Mouse (Mus musculus): ENCODE results near the gene Wbp2.

Wbp2 gene

GRCm38 (mm10) chr11:116030898-116031845 is 55.6 kb downstream of the Wbp2 start:
- ATAC-seq (ENCODE audit: low TSS enrichment) = peak; percentile 28; the same call in 1 of the 2 replicates

DNA sequence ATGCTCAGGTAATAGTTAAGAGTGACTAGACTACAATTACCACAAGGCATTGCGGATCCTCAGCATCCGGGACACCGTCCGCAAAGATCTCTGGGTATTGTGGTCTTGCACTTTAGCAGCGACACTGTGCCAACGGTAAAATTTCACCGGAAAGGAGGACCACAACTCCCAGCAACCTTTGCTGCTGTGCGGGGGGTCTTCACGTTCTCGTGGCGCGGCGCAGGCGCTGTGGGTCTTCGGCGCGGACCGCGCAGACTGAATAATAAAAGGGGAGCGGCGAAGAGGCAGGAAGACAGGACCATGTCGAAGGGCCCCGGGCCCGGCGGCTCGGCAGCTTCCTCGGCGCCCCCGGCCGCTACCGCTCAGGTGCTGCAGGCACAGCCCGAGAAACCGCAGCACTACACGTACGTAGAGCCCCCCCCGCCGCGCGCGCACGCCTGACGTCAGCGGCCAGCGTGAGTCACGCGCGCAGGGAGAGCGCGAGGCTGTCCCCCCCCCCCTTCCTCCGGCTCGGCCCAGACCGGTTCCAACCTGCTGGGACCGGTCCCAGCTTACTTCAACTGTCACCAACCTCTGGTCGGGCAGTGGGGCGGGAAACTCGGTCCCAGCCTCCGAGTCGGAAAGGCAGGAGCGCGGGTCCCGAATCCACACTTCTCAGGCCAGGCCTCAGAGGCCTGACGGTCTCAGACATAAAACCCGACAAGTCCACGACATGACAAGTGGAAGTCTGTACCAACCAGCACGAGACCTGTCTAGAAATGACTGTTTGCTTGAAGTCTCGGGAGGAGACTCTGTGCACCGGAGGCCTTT is 56.5 kb downstream of the Wbp2 start, which contains the start of gene Unk:
Gene Unk (plus strand): TSS at position 235 of the 810 bp plus-strand sequence.
- ATAC-seq (ENCODE audit: low TSS enrichment) = peak; percentile 94

DNA sequence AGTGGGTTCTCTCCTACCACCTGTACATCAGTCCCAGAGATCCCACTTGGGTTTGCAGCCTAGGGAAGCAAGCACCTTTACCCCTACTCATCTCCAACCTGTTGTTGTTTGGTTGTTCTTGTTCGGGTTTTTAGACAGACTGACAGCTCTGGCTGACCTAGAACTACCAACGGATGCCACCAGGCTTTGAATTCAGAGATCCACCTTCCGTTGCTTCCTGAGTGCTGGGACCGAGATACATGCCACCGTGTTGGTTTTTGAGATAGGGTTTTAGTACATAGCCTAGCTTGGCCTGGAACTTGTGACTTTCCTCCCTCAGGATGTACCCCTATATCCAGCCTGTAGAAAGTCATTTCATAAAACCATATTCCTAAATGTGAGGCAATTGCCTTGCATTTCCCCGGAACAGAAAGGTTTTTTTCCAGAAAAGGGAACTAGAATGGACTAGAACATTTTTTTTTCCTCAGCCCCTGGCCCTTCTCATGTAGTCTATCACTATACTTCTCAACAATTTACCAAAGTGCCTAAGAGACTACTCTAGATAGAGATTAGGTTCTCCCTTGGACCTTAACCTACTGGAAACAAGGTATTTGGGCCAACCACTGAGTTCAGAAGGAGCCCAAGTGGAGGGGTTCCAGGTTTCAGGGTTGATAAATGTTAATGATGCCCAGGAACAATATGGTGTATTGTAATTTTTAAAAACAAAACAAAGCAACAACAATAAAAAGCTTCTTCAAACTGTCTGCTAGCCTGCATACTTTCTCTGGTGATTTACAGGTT is 57.5 kb downstream of the Wbp2 start:
- ATAC-seq (ENCODE audit: low TSS enrichment) = no peak

Measured in frontal cortex, adult (tissue).